35 mouse cellular contexts compared by ENCODE assay signal in the genomic region with DNA sequence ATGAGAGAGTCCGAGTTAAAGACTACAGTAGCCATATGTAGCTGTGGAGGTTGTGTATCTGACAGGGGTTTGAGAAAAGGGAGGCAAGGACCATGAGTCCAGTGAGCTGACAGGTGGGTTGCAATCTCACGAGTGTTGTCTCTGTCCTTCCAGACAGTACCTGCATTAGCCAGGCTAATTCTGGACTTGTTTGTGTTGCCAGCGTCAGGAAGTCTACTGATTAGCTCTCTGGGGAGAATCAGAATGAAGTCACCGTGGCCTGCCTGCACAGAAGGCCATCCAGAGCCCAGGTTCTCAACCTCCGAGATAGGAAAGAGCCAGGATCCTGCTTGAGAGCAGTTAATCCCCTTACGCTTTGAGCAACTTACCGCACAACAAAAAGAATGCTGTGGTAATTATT. TPM values are rescaled to one million over a fixed set of nuclear protein-coding genes. Genes with fewer than 3 reads are reported as not detected.
"Had no signal": no experiment of that assay in that cellular context is flagged by ENCODE, and none has a peak within 500 bp of the region (broad histone marks: within the 10 kb centered on the region; RNA-seq: fewer than 3 reads in every experiment).

No protein-coding gene starts in this region.

- H3K27ac ChIP-seq: limb, embryonic 10.5 days; limb, embryonic 12.5 days; limb, embryonic 13.5 days; limb, embryonic 15.5 days; liver, embryonic 12.5 days; liver, embryonic 13.5 days; liver, embryonic 14.5 days; liver, embryonic 15.5 days; lung, embryonic 15.5 days; macrophage; midbrain, embryonic 10.5 days; midbrain, embryonic 12.5 days; midbrain, embryonic 13.5 days; midbrain, embryonic 15.5 days; neural tube, embryonic 12.5 days; neural tube, embryonic 13.5 days had no signal

- H3K4me1 ChIP-seq: limb, embryonic 10.5 days; limb, embryonic 12.5 days; limb, embryonic 13.5 days; limb, embryonic 15.5 days; liver, embryonic 12.5 days; liver, embryonic 13.5 days; liver, embryonic 15.5 days; lung, embryonic 15.5 days; midbrain, embryonic 10.5 days; midbrain, embryonic 12.5 days; midbrain, embryonic 13.5 days; midbrain, embryonic 15.5 days; neural tube, embryonic 12.5 days; neural tube, embryonic 13.5 days had no signal

- H3K27me3 ChIP-seq: limb, embryonic 12.5 days; limb, embryonic 13.5 days; limb, embryonic 15.5 days; liver, embryonic 12.5 days; liver, embryonic 13.5 days; liver, embryonic 15.5 days; lung, embryonic 15.5 days; midbrain, embryonic 12.5 days; midbrain, embryonic 13.5 days; midbrain, embryonic 15.5 days; neural tube, embryonic 12.5 days; neural tube, embryonic 13.5 days had no signal

- ATAC-seq: liver, embryonic 12.5 days; liver, postnatal 0 days; lung, postnatal 0 days; midbrain, embryonic 13.5 days; midbrain, embryonic 15.5 days; midbrain, embryonic 16.5 days had no signal

- DNase-seq: left cerebral cortex, postnatal 4 days; liver; liver, embryonic 13.5 days; liver, postnatal 0 days; lung, adult 18-20 months; lung, adult 2 months; lung, embryonic 14.5 days; lung, postnatal 10 days; lung, postnatal 14 days; lung, postnatal 36 days; lung, postnatal 4 days; midbrain, embryonic 14.5 days had no signal

- H3K4me3 ChIP-seq: limb, embryonic 10.5 days; limb, embryonic 12.5 days; limb, embryonic 13.5 days; limb, embryonic 15.5 days; liver, embryonic 12.5 days; liver, embryonic 13.5 days; liver, embryonic 15.5 days; lung, embryonic 15.5 days; megakaryocyte, embryonic 14.5 days; midbrain, embryonic 10.5 days; midbrain, embryonic 12.5 days; midbrain, embryonic 13.5 days; midbrain, embryonic 15.5 days; myocyte; neural tube, embryonic 12.5 days; neural tube, embryonic 13.5 days had no signal

RNA-seq across cellular contexts. Expression of gene Slc4a4, which starts 18.2 kb away (rescaled TPM):
- total RNA-seq: megakaryocyte progenitor cell, adult 5-6 weeks; megakaryocyte, adult 5-6 weeks; megakaryocyte-erythroid progenitor cell, adult 5-6 weeks; monocyte, adult 5-6 weeks had no signal
- polyA plus RNA-seq: macrophage had no signal
